Mouse (Mus musculus) neural tube, embryonic 15.5 days (tissue): ENCODE measurements around the gene Ganab. TPM values are rescaled to one million over a fixed set of nuclear protein-coding genes. Genes with fewer than 3 reads are reported as not detected.

ENCODE experiments used
- ATAC-seq: fragments of 200-750 bp; cut with Nextera tagmentation; 2 replicates; pipeline ENCODE4 v1.8.0; 2017; ENCODE audit warnings: mild to moderate bottlenecking, moderate TSS enrichment, moderate library complexity; ENCODE audit not compliant: low FRiP score
- H3K27ac ChIP-seq: fragments of 300-500 bp; sonication (generic); replicated peaks from 2 replicates; pipeline ENCODE4 v1.5.1; 2015; ENCODE audit warnings: mild to moderate bottlenecking, inconsistent platforms
- H3K27me3 ChIP-seq: fragments of 300-500 bp; sonication (generic); replicated peaks from 2 replicates; pipeline ENCODE4 v1.6.1; 2015; ENCODE audit warnings: inconsistent platforms
- H3K36me3 ChIP-seq: fragments of 300-500 bp; sonication (generic); 2 replicates; pipeline ENCODE4 v1.6.1; 2015; ENCODE audit warnings: inconsistent platforms
- H3K4me1 ChIP-seq: fragments of 300-500 bp; sonication (generic); 2 replicates; pipeline ENCODE4 v1.6.1; 2015; ENCODE audit warnings: inconsistent platforms
- H3K4me2 ChIP-seq: fragments of 300-500 bp; sonication (generic); 2 replicates; pipeline ENCODE4 v1.6.1; 2015; ENCODE audit warnings: inconsistent platforms, mild to moderate bottlenecking, moderate library complexity
- H3K4me3 ChIP-seq: fragments of 300-500 bp; sonication (generic); replicated peaks from 2 replicates; pipeline ENCODE4 v1.5.1; 2015; ENCODE audit warnings: mild to moderate bottlenecking, inconsistent platforms
- H3K9ac ChIP-seq: fragments of 300-500 bp; sonication (generic); replicated peaks from 2 replicates; pipeline ENCODE4 v1.6.1; 2015; ENCODE audit warnings: mild to moderate bottlenecking, inconsistent platforms
- H3K9me3 ChIP-seq: fragments of 300-500 bp; sonication (generic); replicated peaks from 2 replicates; pipeline ENCODE4 v1.6.1; 2016; ENCODE audit warnings: inconsistent platforms
- WGBS: fragments of 180-500 bp; shearing (Covaris S2); methylation state at CpG from one replicate; pipeline ENCODE4 v1.1.7; 2015; ENCODE audit warnings: mixed read lengths; 5-methylcytosine and 5-hydroxymethylcytosine counted together
- polyA plus RNA-seq: library from polyadenylated mRNA; unstranded; fragments of >200 nt; fragmentation: Nextera tagmentation; extraction: Ambion mirVana; gene quantifications from 2 replicates; pipeline ENCODE4 v1.2.1, GENCODE M21; 2015

Ganab gene
- polyA plus RNA-seq, 1 experiment from 2014 or later: 75.4 TPM

- WGBS: 71% methylated on average over 15 of the region's 15 CpGs
- H3K9ac ChIP-seq: peak overlapping the region; percentile 57; the same call in 1 of the 2 replicates
- no peak for ATAC-seq
- no peaks in the 10 kb centered on the region for H3K9me3 ChIP-seq
- H3K36me3 ChIP-seq: peaks cover 21% of the 10 kb centered on the region
- peak overlapping the region; percentile 94 for H3K4me3 ChIP-seq
- H3K27ac ChIP-seq: no peak overlapping the region; the same call in 1 of the 2 replicates
- H3K27me3 ChIP-seq: no peaks in the 10 kb centered on the region
- peaks cover 45% of the 10 kb centered on the region for H3K4me1 ChIP-seq
- peak overlapping the region; percentile 70 for H3K4me2 ChIP-seq
Measured at GRCm38 (mm10) chr19:8940526-8941133, 42.8 kb downstream of the Ganab start.

DNA sequence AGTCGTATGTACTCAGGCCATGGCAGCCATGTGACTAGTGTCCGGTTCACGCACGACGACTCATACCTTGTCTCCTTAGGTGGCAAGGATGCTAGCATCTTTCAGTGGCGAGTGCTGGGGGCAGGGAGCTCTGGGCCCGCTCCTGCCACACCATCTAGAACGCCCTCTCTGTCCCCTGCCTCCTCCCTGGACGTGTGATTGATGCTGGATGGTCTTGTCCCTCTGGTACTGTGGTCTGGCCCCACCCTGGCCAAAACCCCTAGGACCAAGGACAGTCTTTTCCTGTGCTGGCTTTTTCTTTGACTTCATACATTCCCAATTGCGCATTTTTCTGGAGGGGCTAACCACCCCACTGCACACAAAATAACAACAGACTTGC is 43.3 kb downstream of the Ganab start:
- Histone ChIP-seq H3K27ac (peak overlapping the region; percentile 97), H3K27me3 (no peaks in the 10 kb centered on the region), H3K9me3 (no peaks in the 10 kb centered on the region), H3K4me2 (peak overlapping the region; percentile 70), H3K4me1 (peaks cover 45% of the 10 kb centered on the region), H3K36me3 (peaks cover 26% of the 10 kb centered on the region), H3K4me3 (peak overlapping the region; percentile 94), H3K9ac (peak overlapping the region; percentile 57)
- ATAC-seq: peak; percentile 22
- 19% methylated on average over 10 of the region's 10 CpGs for WGBS

DNA sequence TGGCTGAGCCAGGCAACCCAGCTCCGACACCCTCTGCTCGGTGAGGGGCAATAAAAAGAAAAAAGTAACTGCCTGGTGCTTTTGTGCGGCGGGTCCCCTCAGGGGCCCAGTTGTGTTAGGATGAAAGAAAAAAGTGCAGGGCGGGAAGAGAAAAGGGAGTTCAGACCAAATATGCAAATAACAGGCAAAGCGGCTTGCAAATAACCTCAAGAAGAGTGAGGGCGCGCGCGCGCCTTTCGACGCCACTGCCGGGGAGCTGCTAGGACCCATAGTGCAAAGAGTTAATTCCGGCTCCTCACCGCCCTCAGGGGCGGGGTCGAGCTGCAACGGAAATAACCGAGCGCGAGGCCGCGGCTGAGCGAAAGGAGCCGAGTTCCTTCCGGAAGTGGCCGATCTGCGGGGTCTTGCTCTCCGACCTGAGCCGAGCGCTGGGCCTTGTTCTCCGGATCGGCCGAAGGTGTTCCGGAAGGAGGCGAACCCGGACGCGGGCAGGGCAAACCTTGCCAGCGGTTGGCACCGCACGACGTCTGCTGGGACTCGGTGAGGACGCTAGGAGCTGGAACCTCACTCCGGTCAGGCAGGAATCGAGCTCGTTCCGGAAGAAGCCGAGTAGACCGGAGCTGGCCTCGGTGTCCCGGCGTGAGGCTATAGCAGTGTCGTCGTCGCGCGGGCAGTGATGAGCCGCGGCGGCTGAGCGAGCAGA is 43.8 kb downstream of the Ganab start, which contains the start of gene Mta2:
Gene Mta2, plus strand, starts transcription at position 361 of the 703 bp plus-strand sequence.
- H3K9me3 ChIP-seq: no peaks in the 10 kb centered on the region
- peak within 1 kb of the TSS; percentile 94 for H3K4me3 ChIP-seq
- H3K4me2 ChIP-seq: peak within 1 kb of the TSS; percentile 70
- peak; percentile 97 for ATAC-seq
- peaks cover 45% of the 10 kb centered on the region for H3K4me1 ChIP-seq
- WGBS: under 1% methylated on average over 61 of the region's 64 CpGs
- H3K9ac ChIP-seq: peak within 1 kb of the TSS; percentile 98
- peak within 1 kb of the TSS; percentile 97 for H3K27ac ChIP-seq
- peaks cover 31% of the 10 kb centered on the region for H3K36me3 ChIP-seq
- no peaks in the 10 kb centered on the region for H3K27me3 ChIP-seq

GRCm38 (mm10) chr19:8942276-8942964 is 44.5 kb downstream of the Ganab start:
- Histone ChIP-seq H3K9me3 (no peaks in the 10 kb centered on the region), H3K4me2 (peak overlapping the region; percentile 70), H3K27me3 (no peaks in the 10 kb centered on the region), H3K36me3 (peaks cover 34% of the 10 kb centered on the region), H3K4me3 (peak overlapping the region; percentile 94), H3K4me1 (peaks cover 45% of the 10 kb centered on the region), H3K27ac (peak overlapping the region; percentile 97), H3K9ac (peak overlapping the region; percentile 98)
- peak; percentile 77 for ATAC-seq
- under 1% methylated on average over 46 of the region's 46 CpGs for WGBS

- no peaks in the 10 kb centered on the region for H3K9me3 ChIP-seq
- H3K4me1 ChIP-seq: peaks cover 45% of the 10 kb centered on the region
- ATAC-seq: no peak
- no peak overlapping the region; the same call in 1 of the 2 replicates for H3K27ac ChIP-seq
- H3K27me3 ChIP-seq: no peaks in the 10 kb centered on the region
- peaks cover 37% of the 10 kb centered on the region for H3K36me3 ChIP-seq
- peak overlapping the region; percentile 98 for H3K9ac ChIP-seq
- H3K4me3 ChIP-seq: peak overlapping the region; percentile 94
- peak overlapping the region; percentile 70 for H3K4me2 ChIP-seq
- WGBS: 66% methylated on average over 2 of the region's 2 CpGs
Measured at GRCm38 (mm10) chr19:8943047-8943446, 45.2 kb downstream of the Ganab start.

DNA sequence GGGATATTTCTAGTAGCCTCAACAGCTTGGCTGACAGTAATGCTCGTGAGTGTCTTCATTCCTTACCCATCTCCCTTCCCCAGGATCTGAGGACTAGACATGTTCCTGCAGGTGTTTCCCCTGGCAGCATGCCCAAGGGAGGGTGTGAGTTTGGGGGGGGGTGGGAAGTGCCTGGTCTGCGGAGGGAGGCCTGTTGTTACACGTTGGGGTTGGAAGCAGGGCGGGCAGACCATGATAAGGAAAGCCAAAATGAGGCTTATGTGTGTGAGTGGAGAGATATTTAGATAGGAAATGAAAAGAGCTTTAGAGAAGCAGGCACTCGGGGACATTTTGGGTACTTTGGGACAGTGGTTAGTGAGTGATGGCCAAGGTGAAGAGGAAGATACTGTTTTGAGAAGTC is 46.2 kb downstream of the Ganab start:
- Histone ChIP-seq H3K36me3 (peaks cover 47% of the 10 kb centered on the region), H3K9ac (no peak overlapping the region), H3K4me2 (peak overlapping the region; percentile 70; the same call in 1 of the 2 replicates), H3K9me3 (no peaks in the 10 kb centered on the region), H3K4me3 (no peak overlapping the region), H3K27ac (no peak overlapping the region), H3K4me1 (peaks cover 45% of the 10 kb centered on the region), H3K27me3 (no peaks in the 10 kb centered on the region)
- 68% methylated on average over 5 of the region's 5 CpGs for WGBS
- ATAC-seq: no peak

GRCm38 (mm10) chr19:8944750-8945149 is 46.9 kb downstream of the Ganab start:
- Histone ChIP-seq H3K4me1 (peaks cover 45% of the 10 kb centered on the region), H3K36me3 (peaks cover 52% of the 10 kb centered on the region), H3K4me3 (peak overlapping the region; percentile 3; the same call in 1 of the 2 replicates), H3K27ac (no peak overlapping the region), H3K27me3 (no peaks in the 10 kb centered on the region), H3K4me2 (peak overlapping the region; percentile 39), H3K9me3 (no peaks in the 10 kb centered on the region), H3K9ac (no peak overlapping the region)
- WGBS: 31% methylated on average over 5 of the region's 5 CpGs
- no peak for ATAC-seq

DNA sequence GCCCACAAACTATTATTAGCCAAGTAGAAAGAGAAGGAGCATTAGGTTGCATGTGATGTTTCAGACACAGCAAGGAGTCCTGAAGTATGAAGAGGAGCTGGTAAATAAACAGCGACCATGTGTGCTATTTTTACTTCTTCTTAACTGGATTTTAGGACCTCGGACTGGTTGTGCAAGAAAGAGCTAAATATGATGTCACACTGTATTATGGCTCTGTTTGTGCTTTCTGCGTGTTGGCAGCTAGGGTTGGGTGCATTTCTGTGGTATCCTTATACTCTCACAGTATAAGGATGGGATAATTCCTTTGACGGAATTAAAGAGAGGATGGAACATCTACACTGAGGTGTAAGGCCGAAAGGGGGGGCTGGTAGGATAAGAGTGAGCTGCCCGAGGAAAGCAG is 47.4 kb downstream of the Ganab start:
- Histone ChIP-seq H3K9ac (0 out of 2 replicates have a peak overlapping the region, but pooled peaks have one; percentile 5), H3K4me1 (peaks cover 43% of the 10 kb centered on the region), H3K27me3 (no peaks in the 10 kb centered on the region), H3K4me2 (peak overlapping the region; percentile 39), H3K27ac (peak overlapping the region; percentile 25; the same call in 1 of the 2 replicates), H3K9me3 (no peaks in the 10 kb centered on the region), H3K4me3 (peak overlapping the region; percentile 3; the same call in 1 of the 2 replicates), H3K36me3 (peaks cover 55% of the 10 kb centered on the region)
- ATAC-seq: no peak
- 86% methylated on average over 6 of the region's 6 CpGs for WGBS

DNA sequence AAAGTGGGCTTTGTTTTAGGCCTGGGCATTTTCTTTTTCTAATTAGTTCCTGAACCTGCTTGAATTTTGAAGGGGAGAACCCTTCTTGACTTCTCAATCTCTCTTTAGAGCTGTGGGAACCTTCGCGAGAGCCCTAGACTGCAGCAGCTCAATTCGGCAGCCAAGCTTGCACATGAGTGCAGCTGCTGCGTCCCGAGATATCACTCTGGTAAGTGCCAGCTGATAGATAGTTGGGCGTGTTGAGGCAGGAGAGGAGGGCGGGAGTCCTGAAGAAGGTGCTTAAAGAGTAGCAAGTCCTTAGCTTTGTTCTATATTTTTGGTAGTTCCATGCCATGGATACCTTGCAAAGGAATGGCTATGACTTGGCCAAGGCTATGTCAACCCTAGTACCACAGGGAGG is 49.1 kb downstream of the Ganab start:
- no peaks in the 10 kb centered on the region for H3K27me3 ChIP-seq
- H3K4me1 ChIP-seq: peaks cover 34% of the 10 kb centered on the region
- ATAC-seq: no peak
- H3K9me3 ChIP-seq: no peaks in the 10 kb centered on the region
- peaks cover 72% of the 10 kb centered on the region for H3K36me3 ChIP-seq
- H3K9ac ChIP-seq: no peak overlapping the region
- no peak overlapping the region for H3K4me2 ChIP-seq
- H3K27ac ChIP-seq: no peak overlapping the region
- no peak overlapping the region for H3K4me3 ChIP-seq
- WGBS: 96% methylated on average over 7 of the region's 7 CpGs

DNA sequence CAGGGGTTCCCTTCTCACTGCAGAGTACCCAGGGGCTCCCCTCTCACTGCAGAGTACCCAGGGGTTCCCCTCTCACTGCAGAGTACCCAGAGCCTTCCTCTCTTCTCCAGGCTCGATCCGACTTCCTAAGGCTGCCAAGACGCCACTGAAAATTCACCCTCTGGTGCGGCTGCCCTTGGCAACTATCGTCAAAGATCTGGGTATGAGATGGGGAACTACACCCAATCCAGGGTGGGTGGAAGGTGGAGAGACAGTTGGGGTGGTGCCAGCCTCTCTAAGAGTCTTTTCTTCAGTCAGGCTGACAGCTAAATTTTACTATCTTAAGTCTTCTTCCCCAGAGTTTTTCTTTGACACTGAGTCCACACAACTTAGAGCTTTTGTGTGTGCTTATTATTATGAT is 52.3 kb downstream of the Ganab start:
- no peak for ATAC-seq
- H3K4me3 ChIP-seq: no peak overlapping the region
- no peaks in the 10 kb centered on the region for H3K9me3 ChIP-seq
- no peak overlapping the region for H3K4me2 ChIP-seq
- peaks cover 33% of the 10 kb centered on the region for H3K4me1 ChIP-seq
- no peak overlapping the region for H3K9ac ChIP-seq
- no peak overlapping the region for H3K27ac ChIP-seq
- 89% methylated on average over 5 of the region's 5 CpGs for WGBS
- no peaks in the 10 kb centered on the region for H3K27me3 ChIP-seq
- H3K36me3 ChIP-seq: peaks cover 65% of the 10 kb centered on the region

DNA sequence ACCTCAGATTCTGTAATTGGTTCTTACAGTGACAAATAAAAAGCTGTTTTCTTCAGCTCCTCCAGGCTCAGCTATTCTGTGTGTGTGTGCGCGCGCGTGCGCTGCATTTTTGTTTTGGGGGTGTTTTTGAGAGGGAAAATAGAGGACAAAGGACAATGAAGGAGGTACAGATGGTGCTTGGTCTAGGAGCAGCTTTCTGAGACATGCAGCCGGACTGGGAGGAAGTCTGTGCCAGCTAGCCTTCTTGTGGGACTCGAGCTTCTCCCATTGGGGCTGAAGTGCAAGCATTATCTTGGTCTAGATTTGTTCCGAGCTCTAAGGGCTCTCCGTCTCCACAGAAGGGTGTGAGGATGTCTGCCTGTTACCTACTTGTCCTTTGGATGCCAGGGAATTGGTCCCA is 54.4 kb downstream of the Ganab start:
- H3K9me3 ChIP-seq: no peaks in the 10 kb centered on the region
- H3K4me2 ChIP-seq: no peak overlapping the region
- ATAC-seq: no peak
- peak overlapping the region; percentile 47; the same call in 1 of the 2 replicates for H3K9ac ChIP-seq
- no peak overlapping the region for H3K4me3 ChIP-seq
- H3K36me3 ChIP-seq: peaks cover 55% of the 10 kb centered on the region
- H3K27ac ChIP-seq: peak overlapping the region; percentile 88; the same call in 1 of the 2 replicates
- 84% methylated on average over 9 of the region's 9 CpGs for whole genome bisulfite sequencing
- H3K27me3 ChIP-seq: no peaks in the 10 kb centered on the region
- H3K4me1 ChIP-seq: peaks cover 39% of the 10 kb centered on the region
